Mouse (Mus musculus) olfactory bulb, adult 2 months (tissue): Measurements from ENCODE around the gene AI854703.

ENCODE experiments used
- CTCF ChIP-seq: fragments of 200-500 bp; IDR thresholded peaks from 2 replicates; pipeline ENCODE4 v1.5.1; 2012; ENCODE audit warnings: low read depth, mild to moderate bottlenecking, low read length, moderate library complexity; ENCODE audit not compliant: insufficient read depth
- POLR2A ChIP-seq: fragments of 200-500 bp; IDR thresholded peaks from 2 replicates; pipeline ENCODE4 v1.6.1; 2012; ENCODE audit warnings: mild to moderate bottlenecking, low read depth, low read length, moderate library complexity; ENCODE audit not compliant: insufficient read depth

- TF ChIP-seq CTCF (no peak), POLR2A (no peak)
Observed at GRCm38 (mm10) chr6:48626464-48626863, at the start of gene AI854703.
